In the genomic region with DNA sequence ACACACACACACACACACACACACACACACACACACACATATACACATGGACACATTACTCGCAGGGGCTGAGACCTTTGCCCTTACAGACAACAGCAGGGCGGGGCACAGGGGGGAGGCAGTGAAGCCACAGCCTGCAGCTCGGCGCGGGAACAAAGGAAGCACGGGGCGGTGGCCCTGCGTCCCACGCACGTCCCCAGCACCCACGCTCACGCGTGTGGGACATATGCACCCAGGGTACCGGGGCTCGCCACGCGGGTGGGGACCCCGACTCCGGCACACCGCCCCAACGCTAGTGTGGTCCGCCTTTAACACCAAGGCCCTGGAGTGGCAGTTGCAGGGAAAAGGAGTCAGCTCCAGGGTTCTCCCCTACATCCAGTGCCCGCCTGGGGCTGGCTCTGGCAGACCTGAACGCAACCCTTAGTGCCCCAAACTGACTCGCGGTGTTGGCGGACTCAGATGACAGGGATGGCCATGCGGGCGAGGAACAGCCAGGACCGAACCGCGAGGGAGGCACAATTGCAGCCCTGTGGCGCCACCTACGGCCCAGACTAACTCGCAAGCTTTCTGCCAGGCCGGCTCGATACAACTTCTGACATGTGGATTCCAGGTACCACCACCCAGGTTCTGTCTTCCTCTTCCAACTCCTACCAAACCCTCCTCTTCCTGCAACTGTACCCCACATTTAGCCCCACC, we compare ENCODE assay signal across 1 mouse cellular context.
A peak's percentile ranks its signal among the peaks of the same experiment; 100 is the strongest.
TF ChIP-seq lines count a peak whose summit lies in the region.

No protein-coding gene starts in this region.

TF ChIP-seq in CH12.LX, 34 proteins besides CTCF, POLR2A, EP300 and RAD21 (continued from another document):
- TF ChIP-seq MXI1 (IDR thresholded peaks at IDR 0.05; ENCODE audit: low read depth, low read length) (peak; percentile 60; the same call in 1 of the 2 replicates), HCFC1 (IDR thresholded peaks at IDR 0.05; ENCODE audit: low read depth, low read length) (no peak), MYC (IDR thresholded peaks at IDR 0.05; ENCODE audit: low read depth, low read length) (peak; percentile 89), TBP (conservative IDR thresholded peaks at IDR 0.05; ENCODE audit: low read depth, low read length) (no peak), ZKSCAN1 (IDR thresholded peaks at IDR 0.05; ENCODE audit: borderline replicate concordance, low read depth, low read length) (no peak), E2F4 (IDR thresholded peaks at IDR 0.05; ENCODE audit: insufficient replicate concordance, low read depth, low read length) (no peak), MEF2A (IDR thresholded peaks at IDR 0.05; ENCODE audit: borderline replicate concordance, low read depth, low read length) (no peak), USF1 (IDR thresholded peaks at IDR 0.05; ENCODE audit: low read depth, low read length) (no peak), ZMIZ1 (IDR thresholded peaks at IDR 0.05; ENCODE audit: low read depth, low read length) (no peak), IRF4 (IDR thresholded peaks at IDR 0.05; ENCODE audit: low read depth, low read length) (no peak), ETS1 (conservative IDR thresholded peaks at IDR 0.05; ENCODE audit: low read depth, low read length) (no peak), JUND (conservative IDR thresholded peaks at IDR 0.05; ENCODE audit: low read depth, low read length) (no peak), CHD2 (IDR thresholded peaks at IDR 0.05; ENCODE audit: low read length) (no peak), KAT2A (IDR thresholded peaks at IDR 0.05; ENCODE audit: insufficient replicate concordance, low read length) (no peak), UBTF (IDR thresholded peaks at IDR 0.05; ENCODE audit: low read depth, low read length) (no peak), POLR2AphosphoS2 (IDR thresholded peaks at IDR 0.05; ENCODE audit: low read depth, low read length) (no peak), JUN (IDR thresholded peaks at IDR 0.05; ENCODE audit: insufficient read depth, low read depth, low read length) (no peak), NRF1 (IDR thresholded peaks at IDR 0.05; ENCODE audit: low read depth, low read length) (no peak), SIN3A (IDR thresholded peaks at IDR 0.05; ENCODE audit: low read length) (0 out of 2 replicates have a peak, but pooled peaks have one; percentile 43)
